Mouse (Mus musculus) E14TG2a.4 (cell line): ENCODE measurements at regions not wholly inside any gene's neighbourhood (a gene's known extent, or its start where the extent isn't known, plus 50 kb on each side); places are given as distances from the start of the nearest gene placed in this dataset.

ENCODE experiments used
- H3K27me3 ChIP-seq: 2 replicates; pipeline ENCODE4 v1.6.1; 2014; ENCODE audit warnings: low read length, control low read depth; ENCODE audit not compliant: insufficient read depth
- H3K36me3 ChIP-seq: 2 replicates; pipeline ENCODE4 v1.6.1; 2014; ENCODE audit warnings: low read length, control low read depth; ENCODE audit not compliant: insufficient read depth
- H3K4me1 ChIP-seq: replicated peaks from 2 replicates; pipeline ENCODE4 v1.6.1; 2014; ENCODE audit warnings: low read depth, low read length, control low read depth
- H3K4me3 ChIP-seq: replicated peaks from 2 replicates; pipeline ENCODE4 v1.5.1; 2014; ENCODE audit warnings: mild to moderate bottlenecking, low read length
- H3K9me3 ChIP-seq: 2 replicates; pipeline ENCODE4 v1.6.1; 2014; ENCODE audit warnings: low read length, control low read depth
- CTCF ChIP-seq: conservative IDR thresholded peaks from 2 replicates; pipeline ENCODE4 v1.5.1; 2014; ENCODE audit warnings: low read length
- NANOG ChIP-seq: IDR thresholded peaks from 2 replicates; pipeline ENCODE4 v1.6.1; 2014; ENCODE audit warnings: borderline replicate concordance, low read length, mixed read lengths
- POU5F1 ChIP-seq: IDR thresholded peaks from 2 replicates; pipeline ENCODE4 v1.6.1; 2014; ENCODE audit warnings: low read length, borderline replicate concordance

DNA sequence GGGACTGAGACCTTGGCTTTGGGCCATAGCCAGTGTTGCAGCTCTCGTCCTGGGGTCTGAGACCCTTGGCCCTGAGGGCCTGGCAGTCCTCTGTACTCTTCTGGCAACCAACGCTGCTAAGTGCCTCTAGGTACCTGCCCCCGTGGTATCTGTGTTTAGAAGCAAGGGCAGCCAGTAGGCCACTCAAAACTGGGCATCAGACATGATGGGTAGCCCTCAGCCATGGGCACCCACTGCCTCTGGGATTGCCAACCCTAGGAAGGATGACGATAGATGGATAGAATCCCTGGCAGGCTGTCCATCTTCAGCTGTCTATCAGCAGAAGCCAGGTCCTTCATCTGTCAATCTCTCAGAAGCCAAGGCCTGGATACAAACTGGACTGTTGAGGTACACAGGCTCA, 234.9 kb downstream of the Rybp start:
- Histone ChIP-seq H3K27me3 (peaks cover 16% of the 10 kb centered on the region), H3K9me3 (peaks cover 12% of the 10 kb centered on the region; the same call in 1 of the 2 replicates), H3K4me1 (no peaks in the 10 kb centered on the region), H3K4me3 (no peak overlapping the region), H3K36me3 (no peaks in the 10 kb centered on the region)
- TF ChIP-seq CTCF: no peak

DNA sequence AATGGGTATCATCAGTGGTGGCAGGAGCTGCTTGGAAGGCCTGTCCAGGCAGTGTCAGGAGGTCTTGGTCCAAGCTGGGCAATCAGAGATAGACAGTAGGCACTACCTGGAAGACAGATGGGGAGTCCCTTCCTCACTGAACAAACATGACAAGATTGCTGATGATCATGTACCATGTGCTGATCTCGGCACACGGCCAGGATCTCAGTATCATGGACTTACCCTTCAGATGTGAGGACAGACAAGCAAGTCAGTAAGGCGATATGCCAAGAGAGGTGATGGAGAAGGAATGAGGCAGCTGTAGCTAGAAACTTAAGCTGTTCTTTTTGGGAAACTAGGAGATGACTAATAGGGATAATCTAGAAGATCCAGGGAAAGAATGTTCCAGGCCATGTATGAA, 238.2 kb downstream of the Rybp start:
- Histone ChIP-seq H3K36me3 (no peaks in the 10 kb centered on the region), H3K4me3 (no peak overlapping the region), H3K9me3 (peaks cover 12% of the 10 kb centered on the region; the same call in 1 of the 2 replicates), H3K27me3 (0 out of 2 replicates have a peak, but pooled peaks cover 2% of the 10 kb centered on the region), H3K4me1 (no peaks in the 10 kb centered on the region)
- TF ChIP-seq NANOG: no peak
- no peak for TF ChIP-seq POU5F1
- TF ChIP-seq CTCF: no peak

DNA sequence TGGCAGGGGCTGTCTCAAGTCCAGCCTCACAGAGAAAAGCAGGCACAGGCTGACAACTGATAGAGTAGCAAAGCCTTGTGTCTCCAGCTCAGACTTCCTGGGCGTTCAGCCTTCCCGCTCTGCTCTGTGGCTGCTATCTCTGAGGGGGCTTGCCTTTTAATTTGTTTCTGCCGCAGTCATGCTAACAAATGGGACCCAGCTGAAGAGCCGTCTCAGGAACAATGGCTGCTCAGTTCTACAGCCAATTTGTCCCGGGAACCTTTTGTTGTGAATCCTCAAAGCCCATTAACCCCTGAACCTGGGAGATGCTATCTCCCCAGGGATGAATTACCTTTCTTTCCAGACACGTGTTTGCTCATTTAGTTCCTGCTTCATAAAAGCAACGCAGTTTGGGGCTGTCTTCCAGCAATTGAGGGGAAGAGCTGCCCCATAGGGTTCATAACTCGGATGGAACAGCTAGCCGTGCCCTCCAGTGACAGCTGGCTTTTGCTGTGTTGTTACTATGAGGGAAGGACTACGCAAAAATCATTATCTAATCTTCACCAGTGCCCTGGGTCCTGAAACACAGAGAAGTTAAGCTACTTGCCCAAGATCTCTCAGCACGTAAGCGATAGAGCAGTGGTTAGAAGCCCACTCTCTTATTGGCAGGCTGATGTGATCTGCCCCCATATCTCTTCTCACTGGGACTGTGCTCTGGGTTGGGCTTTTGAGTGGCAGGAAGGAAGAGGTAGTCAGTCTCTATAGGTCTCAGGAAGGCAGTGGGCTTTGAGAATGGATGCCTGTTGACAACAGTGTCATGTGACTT, 240.9 kb downstream of the Rybp start:
- H3K36me3 ChIP-seq: no peaks in the 10 kb centered on the region
- TF ChIP-seq POU5F1 (no peak), CTCF (no peak), NANOG (no peak)

DNA sequence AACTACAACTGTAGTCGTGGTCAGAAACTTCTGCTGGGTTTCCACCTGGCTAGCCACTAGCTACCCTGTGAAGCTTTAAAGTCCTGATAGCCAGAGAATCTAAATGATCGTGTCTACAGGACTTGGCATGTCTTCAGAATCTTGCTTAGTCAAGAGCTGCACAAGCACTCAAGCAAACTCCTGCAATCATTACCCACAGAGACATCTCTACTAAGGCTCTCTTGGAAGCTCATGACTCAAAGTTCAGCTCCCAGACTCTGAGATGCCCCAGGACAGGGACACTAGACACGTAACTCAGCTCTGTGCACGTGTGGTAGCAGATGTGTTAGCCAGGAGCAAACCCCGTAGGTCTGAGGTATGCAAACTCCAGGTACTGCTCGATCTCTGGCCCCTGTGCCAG, 242.2 kb downstream of the Rybp start:
- Histone ChIP-seq H3K27me3 (0 out of 2 replicates have a peak, but pooled peaks cover 2% of the 10 kb centered on the region), H3K36me3 (no peaks in the 10 kb centered on the region), H3K9me3 (peaks cover 8% of the 10 kb centered on the region; the same call in 1 of the 2 replicates), H3K4me1 (peaks cover 6% of the 10 kb centered on the region; the same call in 1 of the 2 replicates), H3K4me3 (no peak overlapping the region)
- TF ChIP-seq NANOG (no peak), CTCF (no peak), POU5F1 (no peak)

More for the DNA sequence above, 240.9 kb downstream of the Rybp start:
- H3K27me3 ChIP-seq: 0 out of 2 replicates have a peak, but pooled peaks cover 2% of the 10 kb centered on the region
- no peak overlapping the region for H3K4me3 ChIP-seq
- peaks cover 8% of the 10 kb centered on the region; the same call in 1 of the 2 replicates for H3K9me3 ChIP-seq
- no peaks in the 10 kb centered on the region for H3K4me1 ChIP-seq

DNA sequence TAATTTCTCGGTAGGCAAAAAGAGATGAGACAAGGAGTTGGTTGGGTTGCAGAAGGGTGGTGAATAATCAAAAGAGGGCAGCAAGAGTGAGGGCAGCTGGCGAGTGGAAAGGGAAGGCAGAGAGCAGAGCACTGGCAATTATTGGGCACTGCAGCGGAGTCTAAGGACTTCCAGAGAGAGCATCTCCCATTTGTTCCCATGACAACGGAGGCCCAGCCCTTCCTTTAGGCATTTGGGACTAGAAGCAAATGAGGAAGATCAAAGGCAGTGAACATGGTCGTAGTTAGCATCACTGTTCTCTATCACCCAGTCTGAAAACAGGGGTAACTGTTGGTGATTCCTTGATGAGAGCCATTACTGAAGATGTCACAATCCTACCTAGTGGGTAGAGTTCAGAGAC, 246.1 kb downstream of the Rybp start:
- H3K4me1 ChIP-seq: peaks cover 6% of the 10 kb centered on the region; the same call in 1 of the 2 replicates
- peaks cover 5% of the 10 kb centered on the region; the same call in 1 of the 2 replicates for H3K27me3 ChIP-seq
- no peaks in the 10 kb centered on the region for H3K36me3 ChIP-seq
- TF ChIP-seq POU5F1: no peak
- no peak for TF ChIP-seq NANOG
- TF ChIP-seq CTCF: no peak
- H3K9me3 ChIP-seq: no peaks in the 10 kb centered on the region
- H3K4me3 ChIP-seq: no peak overlapping the region

DNA sequence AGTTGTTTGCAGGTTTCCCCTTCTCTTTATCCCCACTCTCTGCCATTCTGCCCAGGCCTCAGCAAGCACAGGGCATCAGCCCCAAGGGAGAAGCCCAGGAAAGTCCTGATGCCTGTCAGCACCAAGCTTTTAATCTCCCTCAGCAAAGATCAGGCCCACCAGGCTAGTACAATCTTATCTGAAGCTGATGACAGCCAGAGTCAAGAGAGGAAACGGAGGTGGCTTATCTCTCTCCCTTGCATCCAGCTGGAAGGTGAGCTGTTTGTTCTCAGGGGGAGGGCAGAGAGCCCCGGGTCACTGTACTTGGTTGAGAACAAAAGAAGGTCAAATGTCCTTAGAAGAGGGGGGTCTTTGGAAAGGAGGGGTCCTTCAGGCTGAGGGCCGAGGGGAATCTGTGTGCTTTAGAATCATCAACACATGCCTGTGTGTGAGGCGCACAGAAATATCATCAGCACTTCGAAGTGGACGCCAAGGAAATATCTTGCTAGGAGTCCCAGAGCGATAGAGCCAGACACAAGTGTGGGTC, 246.8 kb downstream of the Rybp start:
- no peak overlapping the region for H3K4me3 ChIP-seq
- H3K4me1 ChIP-seq: peaks cover 6% of the 10 kb centered on the region; the same call in 1 of the 2 replicates
- H3K27me3 ChIP-seq: peaks cover 5% of the 10 kb centered on the region; the same call in 1 of the 2 replicates
- TF ChIP-seq POU5F1 (no peak), NANOG (no peak), CTCF (no peak)
- no peaks in the 10 kb centered on the region for H3K9me3 ChIP-seq
- no peaks in the 10 kb centered on the region for H3K36me3 ChIP-seq

DNA sequence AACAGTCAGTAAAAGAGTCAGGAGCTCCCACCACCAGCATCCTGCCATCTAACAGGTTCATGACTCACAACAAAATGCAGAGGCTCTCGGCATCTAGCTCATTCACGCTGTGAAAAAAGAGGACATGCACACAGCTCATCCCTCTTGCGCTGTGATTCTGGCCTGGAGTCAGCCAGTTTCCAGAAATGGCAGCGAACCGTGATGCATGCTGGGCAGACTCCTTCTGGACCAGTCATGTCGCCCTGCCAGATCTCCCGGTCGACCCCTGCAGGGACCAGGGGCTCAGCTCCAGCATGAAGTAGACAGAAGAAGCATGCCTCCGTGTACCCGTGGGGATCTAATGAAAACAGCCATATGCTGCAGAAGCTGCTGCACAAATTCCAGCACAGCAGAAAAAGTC, 254.6 kb downstream of the Rybp start:
- no peak for TF ChIP-seq NANOG
- TF ChIP-seq POU5F1: no peak
- no peak overlapping the region for H3K4me3 ChIP-seq
- peaks cover 5% of the 10 kb centered on the region for H3K4me1 ChIP-seq
- no peaks in the 10 kb centered on the region; the same call in 1 of the 2 replicates for H3K9me3 ChIP-seq
- H3K27me3 ChIP-seq: peaks cover 16% of the 10 kb centered on the region; the same call in 1 of the 2 replicates
- H3K36me3 ChIP-seq: no peaks in the 10 kb centered on the region

DNA sequence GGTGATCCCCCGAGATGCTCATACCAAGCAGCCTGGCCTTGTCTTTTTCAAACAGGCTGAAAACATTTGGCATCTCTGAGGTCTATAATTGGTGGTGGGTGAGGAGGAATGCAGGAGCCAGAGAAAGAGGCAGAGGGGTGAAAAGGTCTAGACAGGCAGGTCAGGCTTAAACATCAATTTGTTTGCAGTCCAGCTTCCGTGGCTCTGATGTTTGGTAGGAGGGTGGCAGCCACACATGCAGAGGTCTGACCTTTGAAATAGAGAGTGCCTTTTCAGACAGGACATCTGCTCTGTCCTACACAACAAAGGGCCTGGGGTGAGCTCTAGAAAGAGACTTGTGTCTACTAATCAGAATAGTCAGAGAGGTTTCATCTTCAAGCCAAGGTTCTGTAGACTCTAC, 256.8 kb downstream of the Rybp start:
- Histone ChIP-seq H3K27me3 (peaks cover 16% of the 10 kb centered on the region; the same call in 1 of the 2 replicates), H3K4me1 (peaks cover 15% of the 10 kb centered on the region), H3K9me3 (no peaks in the 10 kb centered on the region; the same call in 1 of the 2 replicates), H3K4me3 (no peak overlapping the region), H3K36me3 (no peaks in the 10 kb centered on the region)
- TF ChIP-seq NANOG (no peak), CTCF (no peak), POU5F1 (no peak)
